Mouse (Mus musculus): ENCODE data around the gene Atp8b4. TPM values are rescaled to one million over a fixed set of nuclear protein-coding genes. Genes with fewer than 3 reads are reported as not detected.

Gene Atp8b4
- polyA plus RNA-seq, 1 experiment from 2014 or later, result 0.21 TPM

GRCm38 (mm10) chr2:126450210-126450936 is 50.1 kb downstream of the Atp8b4 start:
- no peaks in the 10 kb centered on the region for H3K27me3 ChIP-seq (ENCODE audit: insufficient read depth, low read length)
- H3K9me3 ChIP-seq (ENCODE audit: low read length), result no peaks in the 10 kb centered on the region
- no peak overlapping the region for H3K4me3 ChIP-seq (ENCODE audit: low read length)
- WGBS, result 74% methylated on average over 14 of the region's 14 CpGs
- H3K4me1 ChIP-seq (ENCODE audit: insufficient read depth, low read length), result no peaks in the 10 kb centered on the region
- peak overlapping the region; percentile 34; the same call in 1 of the 2 replicates for H3K27ac ChIP-seq (ENCODE audit: low read length)
- peak; percentile 73; the same call in 1 of the 2 replicates for ATAC-seq (ENCODE audit: low FRiP score, low TSS enrichment)
- H3K4me2 ChIP-seq (replicated peaks; ENCODE audit: low read depth, low read length), result no peak overlapping the region
- H3K9ac ChIP-seq (replicated peaks; ENCODE audit: low read length), result no peak overlapping the region
- no peaks in the 10 kb centered on the region for H3K36me3 ChIP-seq (ENCODE audit: insufficient read depth, low read length)

DNA sequence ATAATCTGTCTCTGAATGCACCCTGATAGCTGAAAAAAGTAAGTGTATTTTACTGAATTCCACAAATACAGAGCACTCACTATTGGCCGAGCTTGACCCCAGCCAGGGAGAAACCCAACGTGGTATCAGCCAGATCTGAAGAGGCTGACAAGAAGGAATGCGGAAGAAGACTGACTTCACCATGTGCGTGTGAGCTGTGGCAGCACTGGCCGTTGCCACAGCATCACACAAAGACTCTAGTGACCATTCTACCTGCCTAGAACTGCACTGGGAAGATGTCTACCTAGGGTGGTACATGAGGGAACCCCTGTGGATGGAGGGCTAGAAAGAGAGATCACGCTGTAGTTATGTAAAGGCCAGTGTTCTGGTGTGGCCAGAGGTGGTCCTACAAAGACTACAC is 55.4 kb downstream of the Atp8b4 start:
- H3K4me1 ChIP-seq (ENCODE audit: insufficient read depth, low read length), result no peaks in the 10 kb centered on the region
- ATAC-seq (ENCODE audit: low FRiP score, low TSS enrichment), result no peak
- no peak overlapping the region for H3K9ac ChIP-seq (replicated peaks; ENCODE audit: low read length)
- H3K4me3 ChIP-seq (ENCODE audit: low read length), result no peak overlapping the region
- H3K27me3 ChIP-seq (ENCODE audit: insufficient read depth, low read length), result no peaks in the 10 kb centered on the region
- H3K36me3 ChIP-seq (ENCODE audit: insufficient read depth, low read length), result no peaks in the 10 kb centered on the region
- no peaks in the 10 kb centered on the region for H3K9me3 ChIP-seq (ENCODE audit: low read length)
- H3K4me2 ChIP-seq (replicated peaks; ENCODE audit: low read depth, low read length), result no peak overlapping the region
- 73% methylated on average over 6 of the region's 6 CpGs for whole genome bisulfite sequencing
- H3K27ac ChIP-seq (ENCODE audit: low read length), result no peak overlapping the region

GRCm38 (mm10) chr2:126441586-126441985 is 58.9 kb downstream of the Atp8b4 start:
- ATAC-seq (ENCODE audit: low FRiP score, low TSS enrichment), result no peak
- Histone ChIP-seq H3K36me3 (ENCODE audit: insufficient read depth, low read length) (no peaks in the 10 kb centered on the region), H3K4me2 (replicated peaks; ENCODE audit: low read depth, low read length) (no peak overlapping the region), H3K4me1 (ENCODE audit: insufficient read depth, low read length) (no peaks in the 10 kb centered on the region), H3K9me3 (ENCODE audit: low read length) (no peaks in the 10 kb centered on the region), H3K4me3 (ENCODE audit: low read length) (no peak overlapping the region), H3K27me3 (ENCODE audit: insufficient read depth, low read length) (no peaks in the 10 kb centered on the region), H3K27ac (ENCODE audit: low read length) (no peak overlapping the region), H3K9ac (replicated peaks; ENCODE audit: low read length) (no peak overlapping the region)
- WGBS, result 68% methylated on average over 4 of the region's 4 CpGs

DNA sequence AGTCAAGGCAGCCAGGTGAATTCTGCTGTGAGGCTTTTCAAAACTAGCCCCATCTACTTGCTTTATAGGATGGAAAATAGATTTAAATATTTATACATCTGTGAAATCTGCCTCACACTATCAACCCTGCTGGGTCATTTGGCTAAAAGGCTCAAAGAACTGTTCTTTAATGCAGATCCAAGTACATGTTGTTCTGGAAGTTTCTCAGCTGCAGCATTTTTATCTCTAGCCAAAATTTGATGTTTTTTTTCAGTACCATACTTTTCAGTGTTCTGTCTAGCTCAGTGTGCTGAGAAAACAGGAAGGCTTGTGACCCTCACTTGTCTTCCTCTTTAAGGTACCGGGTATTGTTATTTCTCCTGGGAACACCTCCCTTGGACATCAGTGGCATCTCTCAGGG is 65.8 kb downstream of the Atp8b4 start:
- 57% methylated on average over 1 of the region's 1 CpGs for WGBS
- Histone ChIP-seq H3K27me3 (ENCODE audit: insufficient read depth, low read length) (no peaks in the 10 kb centered on the region), H3K4me2 (replicated peaks; ENCODE audit: low read depth, low read length) (no peak overlapping the region), H3K36me3 (ENCODE audit: insufficient read depth, low read length) (no peaks in the 10 kb centered on the region), H3K4me1 (ENCODE audit: insufficient read depth, low read length) (no peaks in the 10 kb centered on the region), H3K27ac (ENCODE audit: low read length) (no peak overlapping the region), H3K4me3 (ENCODE audit: low read length) (no peak overlapping the region), H3K9me3 (ENCODE audit: low read length) (no peaks in the 10 kb centered on the region), H3K9ac (replicated peaks; ENCODE audit: low read length) (no peak overlapping the region)
- no peak for ATAC-seq (ENCODE audit: low FRiP score, low TSS enrichment)

DNA sequence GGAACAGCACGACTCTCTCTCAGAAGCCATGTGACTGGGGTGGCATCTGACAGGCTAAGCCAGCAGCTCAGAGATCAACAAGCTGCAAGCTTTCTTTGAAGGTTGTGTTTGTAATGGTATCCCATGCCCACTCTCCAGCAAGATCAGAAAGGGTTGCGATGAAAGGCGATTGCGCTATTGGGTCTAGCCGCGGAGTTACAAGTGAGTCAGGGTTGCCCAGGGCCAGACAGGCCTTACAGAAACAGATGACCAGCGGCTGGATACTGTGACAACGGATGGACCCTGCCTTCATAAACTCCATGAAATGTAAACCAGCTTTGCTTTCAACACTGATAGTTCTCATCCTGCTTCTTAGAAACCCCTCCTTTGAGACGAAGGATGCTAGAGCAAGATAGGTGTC is 66.2 kb downstream of the Atp8b4 start:
- no peak overlapping the region for H3K9ac ChIP-seq (replicated peaks; ENCODE audit: low read length)
- no peak overlapping the region for H3K4me3 ChIP-seq (ENCODE audit: low read length)
- H3K27ac ChIP-seq (ENCODE audit: low read length), result no peak overlapping the region
- no peak for ATAC-seq (ENCODE audit: low FRiP score, low TSS enrichment)
- 86% methylated on average over 9 of the region's 9 CpGs for WGBS
- no peaks in the 10 kb centered on the region for H3K27me3 ChIP-seq (ENCODE audit: insufficient read depth, low read length)
- no peaks in the 10 kb centered on the region for H3K36me3 ChIP-seq (ENCODE audit: insufficient read depth, low read length)
- H3K9me3 ChIP-seq (ENCODE audit: low read length), result no peaks in the 10 kb centered on the region
- no peaks in the 10 kb centered on the region for H3K4me1 ChIP-seq (ENCODE audit: insufficient read depth, low read length)
- no peak overlapping the region for H3K4me2 ChIP-seq (replicated peaks; ENCODE audit: low read depth, low read length)

DNA sequence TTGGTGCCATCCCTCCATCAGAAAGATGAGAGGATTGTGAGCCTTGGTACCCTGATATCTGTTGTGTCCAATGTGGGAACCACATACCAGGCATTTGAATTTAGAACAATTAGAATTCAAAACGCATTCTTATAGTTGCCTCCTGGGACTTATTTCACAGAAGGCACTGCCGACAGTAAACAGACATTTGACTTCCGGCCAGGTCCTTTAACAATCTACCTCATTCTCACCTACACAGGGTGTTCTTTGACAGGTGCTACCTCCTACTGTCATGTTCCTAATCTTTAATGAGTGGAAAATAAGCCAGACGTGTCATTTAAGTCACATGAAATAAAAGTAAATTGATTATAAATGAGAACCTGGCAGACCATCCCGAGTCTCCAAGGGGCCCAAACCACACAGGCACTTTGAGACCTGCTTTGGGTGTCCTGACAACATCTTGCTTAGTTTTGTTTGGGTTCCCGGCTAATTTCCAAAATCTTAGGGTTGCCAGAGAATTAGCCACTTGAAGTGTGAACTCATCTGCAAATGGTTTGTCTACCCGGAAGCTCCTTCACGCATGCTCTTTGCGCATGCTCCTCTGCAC is 67.9 kb downstream of the Atp8b4 start:
- no peak overlapping the region for H3K9ac ChIP-seq (replicated peaks; ENCODE audit: low read length)
- no peaks in the 10 kb centered on the region for H3K36me3 ChIP-seq (ENCODE audit: insufficient read depth, low read length)
- no peaks in the 10 kb centered on the region for H3K9me3 ChIP-seq (ENCODE audit: low read length)
- H3K4me3 ChIP-seq (ENCODE audit: low read length), result no peak overlapping the region
- H3K27ac ChIP-seq (ENCODE audit: low read length), result no peak overlapping the region
- ATAC-seq (ENCODE audit: low FRiP score, low TSS enrichment), result no peak
- 82% methylated on average over 9 of the region's 9 CpGs for WGBS
- no peaks in the 10 kb centered on the region for H3K27me3 ChIP-seq (ENCODE audit: insufficient read depth, low read length)
- H3K4me1 ChIP-seq (ENCODE audit: insufficient read depth, low read length), result no peaks in the 10 kb centered on the region
- H3K4me2 ChIP-seq (replicated peaks; ENCODE audit: low read depth, low read length), result no peak overlapping the region

DNA sequence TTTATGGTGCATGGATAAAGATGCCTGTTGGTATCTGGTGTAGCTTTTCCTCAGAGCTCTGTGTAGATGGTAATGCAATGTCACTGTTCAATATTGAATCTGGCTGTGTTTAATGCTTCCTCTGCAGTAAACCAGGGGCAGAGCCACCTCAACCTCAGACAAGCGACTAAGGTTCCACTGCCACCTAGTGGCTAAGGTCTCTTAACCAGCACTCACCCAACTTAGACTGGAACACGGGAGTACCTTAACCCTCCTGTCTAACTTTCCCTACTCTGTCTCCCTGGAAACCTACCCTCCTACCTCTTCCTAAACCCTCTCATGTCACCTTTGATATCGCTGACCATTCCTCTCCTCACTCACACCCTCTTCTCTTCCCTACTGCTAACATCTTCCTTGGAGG is 71.2 kb downstream of the Atp8b4 start:
- Histone ChIP-seq H3K9me3 (ENCODE audit: low read length) (no peaks in the 10 kb centered on the region), H3K27me3 (ENCODE audit: insufficient read depth, low read length) (no peaks in the 10 kb centered on the region), H3K27ac (ENCODE audit: low read length) (no peak overlapping the region), H3K36me3 (ENCODE audit: insufficient read depth, low read length) (no peaks in the 10 kb centered on the region), H3K4me3 (ENCODE audit: low read length) (no peak overlapping the region), H3K4me1 (ENCODE audit: insufficient read depth, low read length) (no peaks in the 10 kb centered on the region), H3K4me2 (replicated peaks; ENCODE audit: low read depth, low read length) (no peak overlapping the region), H3K9ac (replicated peaks; ENCODE audit: low read length) (no peak overlapping the region)
- 13% methylated on average over 3 of the region's 3 CpGs for WGBS
- ATAC-seq (ENCODE audit: low FRiP score, low TSS enrichment), result peak; percentile 78; the same call in 1 of the 2 replicates

- Histone ChIP-seq H3K27me3 (ENCODE audit: insufficient read depth, low read length) (no peaks in the 10 kb centered on the region), H3K9me3 (ENCODE audit: low read length) (no peaks in the 10 kb centered on the region), H3K9ac (replicated peaks; ENCODE audit: low read length) (no peak overlapping the region), H3K4me1 (ENCODE audit: insufficient read depth, low read length) (no peaks in the 10 kb centered on the region), H3K4me3 (ENCODE audit: low read length) (no peak overlapping the region), H3K36me3 (ENCODE audit: insufficient read depth, low read length) (no peaks in the 10 kb centered on the region), H3K4me2 (replicated peaks; ENCODE audit: low read depth, low read length) (no peak overlapping the region), H3K27ac (ENCODE audit: low read length) (no peak overlapping the region)
- 75% methylated on average over 3 of the region's 3 CpGs for WGBS
- no peak for ATAC-seq (ENCODE audit: low FRiP score, low TSS enrichment)
Observed at GRCm38 (mm10) chr2:126425223-126425622, 75.3 kb downstream of the Atp8b4 start.

DNA sequence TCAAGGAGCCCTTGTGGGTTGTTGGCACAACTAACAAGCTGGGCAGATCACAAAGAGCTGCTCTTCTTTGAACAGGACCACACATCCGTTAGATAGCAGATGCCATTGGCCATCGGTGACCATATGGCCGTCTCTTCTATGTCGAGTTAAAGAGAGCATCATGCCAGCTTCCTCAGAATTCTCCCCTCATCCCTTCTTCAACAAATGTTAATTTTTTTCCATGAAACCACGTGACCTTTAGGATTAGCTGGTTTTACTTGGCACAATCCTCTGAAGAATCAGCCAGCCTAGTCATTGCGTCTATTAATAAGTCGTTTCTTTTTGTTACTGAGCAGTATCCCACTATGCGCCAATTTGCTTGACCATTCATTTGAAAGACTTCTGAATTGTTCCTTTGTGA is 75.8 kb downstream of the Atp8b4 start:
- Histone ChIP-seq H3K27me3 (ENCODE audit: insufficient read depth, low read length) (no peaks in the 10 kb centered on the region), H3K9me3 (ENCODE audit: low read length) (no peaks in the 10 kb centered on the region), H3K4me3 (ENCODE audit: low read length) (no peak overlapping the region), H3K9ac (replicated peaks; ENCODE audit: low read length) (no peak overlapping the region), H3K36me3 (ENCODE audit: insufficient read depth, low read length) (no peaks in the 10 kb centered on the region), H3K4me2 (replicated peaks; ENCODE audit: low read depth, low read length) (no peak overlapping the region), H3K27ac (ENCODE audit: low read length) (no peak overlapping the region), H3K4me1 (ENCODE audit: insufficient read depth, low read length) (no peaks in the 10 kb centered on the region)
- ATAC-seq (ENCODE audit: low FRiP score, low TSS enrichment), result no peak
- 79% methylated on average over 8 of the region's 8 CpGs for WGBS

GRCm38 (mm10) chr2:126420901-126421300 is 79.6 kb downstream of the Atp8b4 start:
- no peaks in the 10 kb centered on the region for H3K36me3 ChIP-seq (ENCODE audit: insufficient read depth, low read length)
- H3K27me3 ChIP-seq (ENCODE audit: insufficient read depth, low read length), result no peaks in the 10 kb centered on the region
- no peaks in the 10 kb centered on the region for H3K4me1 ChIP-seq (ENCODE audit: insufficient read depth, low read length)
- H3K9ac ChIP-seq (replicated peaks; ENCODE audit: low read length), result no peak overlapping the region
- H3K4me3 ChIP-seq (ENCODE audit: low read length), result no peak overlapping the region
- no peaks in the 10 kb centered on the region for H3K9me3 ChIP-seq (ENCODE audit: low read length)
- no peak for ATAC-seq (ENCODE audit: low FRiP score, low TSS enrichment)
- no peak overlapping the region for H3K4me2 ChIP-seq (replicated peaks; ENCODE audit: low read depth, low read length)
- 86% methylated on average over 2 of the region's 2 CpGs for WGBS
- H3K27ac ChIP-seq (ENCODE audit: low read length), result no peak overlapping the region
